In the genomic region with DNA sequence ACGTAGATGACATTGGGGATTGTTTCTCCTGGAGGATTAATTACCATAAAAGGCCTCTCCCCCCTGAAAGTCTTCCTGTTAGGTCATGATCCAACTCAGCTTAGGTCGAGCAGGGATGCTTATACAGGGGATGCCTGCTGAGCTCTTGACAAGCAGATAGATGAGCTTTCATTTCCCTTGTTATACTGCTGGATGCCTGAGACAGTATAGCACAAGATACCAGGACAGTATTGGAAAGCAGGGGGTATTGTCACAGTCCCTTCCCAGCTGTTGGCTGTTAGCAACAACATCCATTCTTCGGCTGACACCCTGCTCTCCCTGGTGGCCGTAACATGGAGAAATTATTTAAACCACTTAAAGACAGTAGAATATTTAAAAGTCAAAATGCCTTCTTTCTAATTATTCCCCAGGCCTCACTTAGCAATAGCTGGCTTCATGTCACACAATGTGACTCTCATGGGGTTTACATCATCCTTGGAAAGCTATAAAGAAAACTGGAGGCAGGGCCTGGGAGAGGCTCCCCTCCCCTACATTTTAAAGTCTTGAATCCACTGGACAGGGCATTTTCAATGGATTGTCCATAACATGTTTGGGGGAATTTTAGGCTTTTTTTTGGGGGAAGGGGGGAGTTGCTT, we compare ENCODE assay signal across 31 mouse cellular contexts. TPM values are rescaled to one million over a fixed set of nuclear protein-coding genes. Genes with fewer than 3 reads are reported as not detected.
DNase-seq lines count a peak whose midpoint lies in the region; ATAC-seq and TF ChIP-seq lines count a peak whose summit lies in the region.
"Had no signal": no experiment of that assay in that cellular context is flagged by ENCODE, and none has a peak within 500 bp of the region (broad histone marks: within the 10 kb centered on the region; RNA-seq: fewer than 3 reads in every experiment).

No protein-coding gene starts in this region.

- H3K27me3 ChIP-seq in midbrain, embryonic 12.5 days = no peaks in the 10 kb centered on the region
- H3K27me3 ChIP-seq in midbrain, postnatal 0 days (ENCODE audit: insufficient read depth, low read length) = no peaks in the 10 kb centered on the region
- H3K27me3 ChIP-seq in hindbrain, embryonic 14.5 days (ENCODE audit: control insufficient read depth, insufficient read depth, low read length) = no peaks in the 10 kb centered on the region
- H3K27me3 ChIP-seq: heart, embryonic 15.5 days; limb, embryonic 12.5 days; liver, embryonic 15.5 days had no signal

- 0 out of 2 replicates have a peak, but pooled peaks have one; percentile 54 for ATAC-seq in midbrain, embryonic 12.5 days (ENCODE audit: low FRiP score, low read depth)
- ATAC-seq in midbrain, postnatal 0 days (ENCODE audit: low FRiP score) = no peak
- peak; percentile 46; the same call in 1 of the 2 replicates for ATAC-seq in hindbrain, embryonic 14.5 days (ENCODE audit: low FRiP score)
- ATAC-seq: activated CD4-positive, CD25-positive, alpha-beta regulatory T cell, adult 4 months; forebrain, embryonic 14.5 days; intestine, postnatal 0 days; midbrain, embryonic 16.5 days had no signal

- H3K4me3 ChIP-seq in midbrain, embryonic 12.5 days = no peak overlapping the region
- H3K4me3 ChIP-seq in midbrain, postnatal 0 days (ENCODE audit: low read depth, low read length) = no peak overlapping the region
- H3K4me3 ChIP-seq in hindbrain, embryonic 14.5 days (replicated peaks; ENCODE audit: low read length) = no peak overlapping the region
- H3K4me3 ChIP-seq: heart, embryonic 10.5 days; heart, embryonic 15.5 days; limb, embryonic 12.5 days; liver, embryonic 15.5 days; myocyte had no signal

- H3K27ac ChIP-seq in midbrain, embryonic 12.5 days (replicated peaks) = no peak overlapping the region
- no peak overlapping the region for H3K27ac ChIP-seq in midbrain, postnatal 0 days (ENCODE audit: low read depth, low read length)
- H3K27ac ChIP-seq in hindbrain, embryonic 14.5 days = no peak overlapping the region
- H3K27ac ChIP-seq: heart, embryonic 10.5 days; heart, embryonic 15.5 days; limb, embryonic 12.5 days; liver, embryonic 15.5 days had no signal

- 0 out of 2 replicates have a peak, but pooled peaks cover 3% of the 10 kb centered on the region for H3K4me1 ChIP-seq in midbrain, embryonic 12.5 days
- no peaks in the 10 kb centered on the region for H3K4me1 ChIP-seq in midbrain, postnatal 0 days (ENCODE audit: insufficient read depth, low read length)
- peaks cover 9% of the 10 kb centered on the region for H3K4me1 ChIP-seq in hindbrain, embryonic 14.5 days (replicated peaks; ENCODE audit: control insufficient read depth, insufficient read depth, low read length)
- H3K4me1 ChIP-seq: heart, embryonic 10.5 days; heart, embryonic 15.5 days; limb, embryonic 12.5 days; liver, embryonic 15.5 days had no signal

- no peak overlapping the region for H3K9ac ChIP-seq in midbrain, embryonic 12.5 days (replicated peaks)
- no peak overlapping the region for H3K9ac ChIP-seq in midbrain, postnatal 0 days (replicated peaks; ENCODE audit: low read length, poor library complexity, severe bottlenecking)
- H3K9ac ChIP-seq in hindbrain, embryonic 14.5 days = no peak overlapping the region
- H3K9ac ChIP-seq: heart, embryonic 15.5 days; limb, embryonic 12.5 days; liver, embryonic 15.5 days; lung, embryonic 14.5 days had no signal

- H3K4me2 ChIP-seq in midbrain, embryonic 12.5 days (replicated peaks) = no peak overlapping the region
- no peak overlapping the region for H3K4me2 ChIP-seq in midbrain, postnatal 0 days (ENCODE audit: low read depth, low read length, poor library complexity, severe bottlenecking)
- H3K4me2 ChIP-seq in hindbrain, embryonic 14.5 days (replicated peaks) = no peak overlapping the region
- H3K4me2 ChIP-seq: heart, embryonic 15.5 days; limb, embryonic 12.5 days; liver, embryonic 15.5 days; lung, embryonic 14.5 days had no signal

- no peaks in the 10 kb centered on the region for H3K36me3 ChIP-seq in midbrain, embryonic 12.5 days
- no peaks in the 10 kb centered on the region for H3K36me3 ChIP-seq in midbrain, postnatal 0 days (ENCODE audit: insufficient read depth, low read length)
- H3K36me3 ChIP-seq in hindbrain, embryonic 14.5 days (replicated peaks; ENCODE audit: control insufficient read depth, insufficient read depth) = no peaks in the 10 kb centered on the region
- H3K36me3 ChIP-seq: heart, embryonic 10.5 days; heart, embryonic 15.5 days; limb, embryonic 12.5 days; liver, embryonic 15.5 days had no signal

- 46% methylated on average over 4 of the region's 4 CpGs for WGBS in midbrain, embryonic 12.5 days
- 43% methylated on average over 4 of the region's 4 CpGs for whole genome bisulfite sequencing in midbrain, postnatal 0 days
- 17% methylated on average over 4 of the region's 4 CpGs for WGBS in hindbrain, embryonic 14.5 days

- H3K9me3 ChIP-seq in midbrain, embryonic 12.5 days = no peaks in the 10 kb centered on the region
- H3K9me3 ChIP-seq in midbrain, postnatal 0 days (ENCODE audit: low read length) = no peaks in the 10 kb centered on the region
- H3K9me3 ChIP-seq in hindbrain, embryonic 14.5 days (ENCODE audit: control insufficient read depth, low read length) = no peaks in the 10 kb centered on the region
- H3K9me3 ChIP-seq: heart, embryonic 10.5 days; heart, embryonic 15.5 days; limb, embryonic 12.5 days; liver, embryonic 15.5 days had no signal

- no peak for TF ChIP-seq CTCF in midbrain, postnatal 0 days (IDR thresholded peaks at IDR 0.05)

- no peak for DNase-seq in midbrain, postnatal 0 days (ENCODE audit: low spot score)
- DNase-seq in R1 (ENCODE audit: low read depth, low spot score) = peak; percentile 27
- peak; percentile 23 for DNase-seq in embryo, embryonic 10.5 days (ENCODE audit: low spot score)
- no peak for DNase-seq in hindbrain, embryonic 14.5 days (ENCODE audit: low spot score)
- no peak for DNase-seq in right cerebral cortex, adult 18-20 months
- DNase-seq in Muller cell, postnatal 12 days (ENCODE audit: inconsistent ontology term) = no peak
- no peak for DNase-seq in layer of hippocampus, postnatal 10 days (ENCODE audit: low spot score in 2 of 2)
- DNase-seq: adrenal gland, adult 2 months; cerebellum, adult 8-10 months; cerebellum, postnatal 25 days; gastrocnemius, postnatal 25 days; heart, adult 11 months; kidney, postnatal 14 days; layer of hippocampus, adult 9-11 months; lung, embryonic 14.5 days; lung, postnatal 36 days; thymus, postnatal 4 days had no signal

RNA-seq across cellular contexts. Expression of a gene that starts 31.1 kb away (rescaled TPM):
- 15.7 and 16.5 TPM in 2 replicates for polyA plus RNA-seq in midbrain, embryonic 12.5 days (2016; fragmentation: Nextera tagmentation; extraction: Ambion mirVana)
- 75.5 and 77.7 TPM in 2 replicates for total RNA-seq in midbrain, postnatal 0 days (2014; rRNA removed)
- polyA plus RNA-seq in midbrain, postnatal 0 days (2015; fragmentation: Nextera tagmentation; extraction: Ambion mirVana) = 103 and 104 TPM in 2 replicates
- 105 and 107 TPM in 2 replicates for polyA plus RNA-seq in hindbrain, embryonic 14.5 days (2014; fragmentation: Nextera tagmentation; extraction: Ambion mirVana)
- 10 to 100 TPM; 53.6 to 55.6 TPM for total RNA-seq in layer of hippocampus, postnatal 10 days (2021)
- total RNA-seq: gastrocnemius, postnatal 25 days; heart, postnatal 25 days; megakaryocyte, adult 5-6 weeks; MEL had no signal
- polyA plus RNA-seq: activated CD4-positive, CD25-positive, alpha-beta regulatory T cell, adult 4 months; heart, embryonic 10.5 days; liver, adult 2 months; lung, embryonic 14.5 days; myocyte had no signal

Comparison
In these comparisons a context has a peak if more than half of its experiments do, and no peak if none do; other contexts are left out.
1. DNase-seq: peak in R1 (single experiment) and embryo, embryonic 10.5 days (single experiment); none in midbrain, postnatal 0 days (single experiment), hindbrain, embryonic 14.5 days (single experiment), right cerebral cortex, adult 18-20 months (single experiment), Muller cell, postnatal 12 days (single experiment) and layer of hippocampus, postnatal 10 days (0 of 2).